9 mouse cellular contexts compared by ENCODE assay signal in genomic region chr15:10980712-10981111, GRCm38 (mm10). TPM values are rescaled to one million over a fixed set of nuclear protein-coding genes. Genes with fewer than 3 reads are reported as not detected.
DNase-seq lines count a peak whose midpoint lies in the region; ATAC-seq and TF ChIP-seq lines count a peak whose summit lies in the region.
"Had no signal": no experiment of that assay in that cellular context is flagged by ENCODE, and none has a peak within 500 bp of the region (broad histone marks: within the 10 kb centered on the region; RNA-seq: fewer than 3 reads in every experiment).

No protein-coding gene starts in this region.

- DNase-seq in lung, adult 2 months, result no peak
- no peak for DNase-seq in liver, embryonic 11.5 days (ENCODE audit: low spot score)
- no peak for DNase-seq in adrenal gland, postnatal 10 days
- no peak for DNase-seq in cerebellum, postnatal 10 days

- no peaks in the 10 kb centered on the region for H3K36me3 ChIP-seq in lung, embryonic 16.5 days (ENCODE audit: control insufficient read depth, insufficient read depth, low read length)
- H3K36me3 ChIP-seq in forebrain, embryonic 15.5 days, result no peaks in the 10 kb centered on the region
- H3K36me3 ChIP-seq in liver, embryonic 11.5 days (ENCODE audit: control insufficient read depth, insufficient read depth, low read length), result no peaks in the 10 kb centered on the region
- no peaks in the 10 kb centered on the region for H3K36me3 ChIP-seq in stomach, embryonic 16.5 days (ENCODE audit: control insufficient read depth, insufficient read depth, low read length)

- H3K27ac ChIP-seq in lung, embryonic 16.5 days (ENCODE audit: low read length), result no peak overlapping the region
- no peak overlapping the region for H3K27ac ChIP-seq in forebrain, embryonic 15.5 days (replicated peaks)
- H3K27ac ChIP-seq in liver, embryonic 11.5 days (ENCODE audit: low read depth, low read length), result no peak overlapping the region
- H3K27ac ChIP-seq in stomach, embryonic 16.5 days (ENCODE audit: low read length), result no peak overlapping the region

- H3K4me3 ChIP-seq in lung, embryonic 16.5 days (ENCODE audit: low read length), result peak overlapping the region; percentile 72
- no peak overlapping the region for H3K4me3 ChIP-seq in lung, adult 2 months (replicated peaks; ENCODE audit: extremely low read depth, low read depth, low read length)
- no peak overlapping the region for H3K4me3 ChIP-seq in forebrain, embryonic 15.5 days
- no peak overlapping the region; the same call in 1 of the 2 replicates for H3K4me3 ChIP-seq in liver, embryonic 11.5 days (ENCODE audit: low read depth, low read length)
- peak overlapping the region; percentile 85 for H3K4me3 ChIP-seq in stomach, embryonic 16.5 days (replicated peaks; ENCODE audit: low read length)

- no peaks in the 10 kb centered on the region for H3K27me3 ChIP-seq in lung, embryonic 16.5 days (ENCODE audit: control insufficient read depth, insufficient read depth, low read depth, low read length)
- no peaks in the 10 kb centered on the region for H3K27me3 ChIP-seq in forebrain, embryonic 15.5 days
- H3K27me3 ChIP-seq in liver, embryonic 11.5 days (replicated peaks; ENCODE audit: control insufficient read depth, insufficient read depth, low read length), result no peaks in the 10 kb centered on the region
- H3K27me3 ChIP-seq in stomach, embryonic 16.5 days (ENCODE audit: control insufficient read depth, insufficient read depth, low read length), result no peaks in the 10 kb centered on the region

- 51% methylated on average over 2 of the region's 2 CpGs for WGBS in lung, embryonic 16.5 days
- WGBS in lung, adult 2 months, result 59% methylated on average over 2 of the region's 2 CpGs
- WGBS in forebrain, embryonic 15.5 days, result 60% methylated on average over 2 of the region's 2 CpGs
- 50% methylated on average over 2 of the region's 2 CpGs for WGBS in liver, embryonic 11.5 days
- WGBS in stomach, embryonic 16.5 days, result 60% methylated on average over 2 of the region's 2 CpGs

- TF ChIP-seq POLR2A in lung, adult 2 months (IDR thresholded peaks at IDR 0.05; ENCODE audit: borderline replicate concordance, extremely low read depth, low read depth, low read length), result no peak

- H3K9ac ChIP-seq in lung, embryonic 16.5 days (ENCODE audit: low read length), result peak overlapping the region; percentile 80; the same call in 1 of the 2 replicates
- H3K9ac ChIP-seq in forebrain, embryonic 15.5 days (replicated peaks), result no peak overlapping the region
- H3K9ac ChIP-seq in liver, embryonic 11.5 days (ENCODE audit: low read depth, low read length), result no peak overlapping the region
- H3K9ac ChIP-seq in stomach, embryonic 16.5 days (ENCODE audit: low read length), result no peak overlapping the region

- H3K4me1 ChIP-seq in lung, embryonic 16.5 days (replicated peaks; ENCODE audit: control insufficient read depth, insufficient read depth, low read length), result peaks cover 9% of the 10 kb centered on the region; the same call in 1 of the 2 replicates
- peaks cover 2% of the 10 kb centered on the region for H3K4me1 ChIP-seq in lung, adult 2 months (ENCODE audit: control insufficient read depth, insufficient read depth, low read length)
- H3K4me1 ChIP-seq in forebrain, embryonic 15.5 days, result peaks cover 9% of the 10 kb centered on the region
- no peaks in the 10 kb centered on the region for H3K4me1 ChIP-seq in liver, embryonic 11.5 days (replicated peaks; ENCODE audit: control insufficient read depth, insufficient read depth, low read length)
- peaks cover 8% of the 10 kb centered on the region; the same call in 1 of the 2 replicates for H3K4me1 ChIP-seq in stomach, embryonic 16.5 days (ENCODE audit: control insufficient read depth, insufficient read depth, low read length)

- peak overlapping the region; percentile 84 for H3K4me2 ChIP-seq in lung, embryonic 16.5 days (ENCODE audit: low read depth, low read length)
- H3K4me2 ChIP-seq in forebrain, embryonic 15.5 days (replicated peaks), result peak overlapping the region; percentile 68; the same call in 1 of the 2 replicates
- H3K4me2 ChIP-seq in liver, embryonic 11.5 days, result peak overlapping the region; percentile 70
- peak overlapping the region; percentile 84 for H3K4me2 ChIP-seq in stomach, embryonic 16.5 days (ENCODE audit: low read depth, low read length)

- no peak for ATAC-seq in lung, embryonic 16.5 days (ENCODE audit: low read depth)
- ATAC-seq in forebrain, embryonic 15.5 days (replicated peaks), result no peak
- no peak for ATAC-seq in liver, embryonic 11.5 days (replicated peaks; ENCODE audit: low FRiP score)
- ATAC-seq in stomach, embryonic 16.5 days (ENCODE audit: insufficient read depth, low FRiP score), result no peak

- H3K9me3 ChIP-seq in lung, embryonic 16.5 days (ENCODE audit: control insufficient read depth, low read length), result no peaks in the 10 kb centered on the region
- H3K9me3 ChIP-seq in forebrain, embryonic 15.5 days, result no peaks in the 10 kb centered on the region
- H3K9me3 ChIP-seq in liver, embryonic 11.5 days (ENCODE audit: control insufficient read depth, low read length), result no peaks in the 10 kb centered on the region
- H3K9me3 ChIP-seq in stomach, embryonic 16.5 days (replicated peaks; ENCODE audit: control insufficient read depth, low read length), result no peaks in the 10 kb centered on the region

- no peak for TF ChIP-seq CTCF in lung, adult 2 months (IDR thresholded peaks at IDR 0.05; ENCODE audit: insufficient read depth, low read length)

RNA-seq across cellular contexts. Expression of gene Amacr, which starts 0.8 kb away (rescaled TPM):
- polyA plus RNA-seq in lung, embryonic 16.5 days (2015; fragmentation: Nextera tagmentation; extraction: Ambion mirVana), result 14.4 and 15.8 TPM in 2 replicates
- polyA plus RNA-seq in lung, adult 2 months (2012; rRNA removed), result 4.4 and 6.9 TPM in 2 replicates
- polyA plus RNA-seq in forebrain, embryonic 15.5 days (2015; fragmentation: Nextera tagmentation; extraction: Ambion mirVana), result 7.9 and 11.0 TPM in 2 replicates
- 15.9 and 17.9 TPM in 2 replicates for polyA plus RNA-seq in liver, embryonic 11.5 days (2014; fragmentation: Nextera tagmentation; extraction: Ambion mirVana)
- 17.0 and 17.6 TPM in 2 replicates for polyA plus RNA-seq in stomach, embryonic 16.5 days (2015; fragmentation: Nextera tagmentation; extraction: Ambion mirVana)
- total RNA-seq in adrenal gland, postnatal 10 days (2021), result 10 to 100 TPM; 33.8 to 40.5 TPM

RNA-seq across cellular contexts. Expression of gene Slc45a2, which starts 19.8 kb away (rescaled TPM):
- not detected in 2 replicates for polyA plus RNA-seq in lung, embryonic 16.5 days (2015; fragmentation: Nextera tagmentation; extraction: Ambion mirVana)
- polyA plus RNA-seq in lung, adult 2 months (2012; rRNA removed), result not detected in 2 replicates
- polyA plus RNA-seq in forebrain, embryonic 15.5 days (2015; fragmentation: Nextera tagmentation; extraction: Ambion mirVana), result 0.11 TPM in 1 of 2 replicates, not detected in the other
- 0.05 and 0.09 TPM in 2 replicates for polyA plus RNA-seq in liver, embryonic 11.5 days (2014; fragmentation: Nextera tagmentation; extraction: Ambion mirVana)
- not detected in 2 replicates for polyA plus RNA-seq in stomach, embryonic 16.5 days (2015; fragmentation: Nextera tagmentation; extraction: Ambion mirVana)
- not detected for total RNA-seq in adrenal gland, postnatal 10 days (2021)
- total RNA-seq: hematopoietic stem cell, adult 5-6 weeks had no signal

RNA-seq across cellular contexts. Expression of gene C1qtnf3, which starts 28.6 kb away (rescaled TPM):
- polyA plus RNA-seq in lung, embryonic 16.5 days (2015; fragmentation: Nextera tagmentation; extraction: Ambion mirVana), result 5.5 and 6.7 TPM in 2 replicates
- 0.38 and 1.7 TPM in 2 replicates for polyA plus RNA-seq in lung, adult 2 months (2012; rRNA removed)
- 0.15 and 0.32 TPM in 2 replicates for polyA plus RNA-seq in forebrain, embryonic 15.5 days (2015; fragmentation: Nextera tagmentation; extraction: Ambion mirVana)
- 0.69 and 0.96 TPM in 2 replicates for polyA plus RNA-seq in liver, embryonic 11.5 days (2014; fragmentation: Nextera tagmentation; extraction: Ambion mirVana)
- polyA plus RNA-seq in stomach, embryonic 16.5 days (2015; fragmentation: Nextera tagmentation; extraction: Ambion mirVana), result 3.4 and 4.8 TPM in 2 replicates
- 1 to 10 TPM; 6.1 to 6.7 TPM for total RNA-seq in adrenal gland, postnatal 10 days (2021)
- total RNA-seq: hematopoietic stem cell, adult 5-6 weeks had no signal

RNA-seq across cellular contexts. Expression of gene Rxfp3, which starts 57.1 kb away (rescaled TPM):
- polyA plus RNA-seq in lung, embryonic 16.5 days (2015; fragmentation: Nextera tagmentation; extraction: Ambion mirVana), result 0.04 and 0.13 TPM in 2 replicates
- polyA plus RNA-seq in lung, adult 2 months (2012; rRNA removed), result not detected in 2 replicates
- 1.8 and 2.1 TPM in 2 replicates for polyA plus RNA-seq in forebrain, embryonic 15.5 days (2015; fragmentation: Nextera tagmentation; extraction: Ambion mirVana)
- polyA plus RNA-seq in liver, embryonic 11.5 days (2014; fragmentation: Nextera tagmentation; extraction: Ambion mirVana), result 0.12 and 0.26 TPM in 2 replicates
- polyA plus RNA-seq in stomach, embryonic 16.5 days (2015; fragmentation: Nextera tagmentation; extraction: Ambion mirVana), result 0.03 TPM in 1 of 2 replicates, not detected in the other
- not detected for total RNA-seq in adrenal gland, postnatal 10 days (2021)
- total RNA-seq: hematopoietic stem cell, adult 5-6 weeks had no signal
- polyA plus RNA-seq: testis, adult 2 months had no signal

Comparison
In these comparisons a context has a peak if more than half of its experiments do, and no peak if none do; other contexts are left out.
1. H3K4me3 ChIP-seq: peak in lung, embryonic 16.5 days (single experiment) and stomach, embryonic 16.5 days (single experiment); none in lung, adult 2 months (single experiment), forebrain, embryonic 15.5 days (single experiment) and liver, embryonic 11.5 days (single experiment).
2. Peak in every context shown above with its lines, with median percentiles within 50 percentile points of each other: H3K4me2 ChIP-seq.